Mouse (Mus musculus) cerebellum, postnatal 36 days (tissue): ENCODE data around the gene Slc50a1.
A peak's percentile ranks its signal among the peaks of the same experiment; 100 is the strongest.

Experiments used
- DNase-seq, 2 experiments: peaks; one replicate each; pipeline ENCODE4 v3.0.0; 2021 to 2022; ENCODE audit warnings: mixed read lengths in 2 of 2

Slc50a1 gene

GRCm38 (mm10) chr3:89293247-89293918, 23.0 kb upstream of the Slc50a1 start:
- no peak for DNase-seq

GRCm38 (mm10) chr3:89292303-89292702, 21.9 kb upstream of the Slc50a1 start:
- no peak for DNase-seq

DNA sequence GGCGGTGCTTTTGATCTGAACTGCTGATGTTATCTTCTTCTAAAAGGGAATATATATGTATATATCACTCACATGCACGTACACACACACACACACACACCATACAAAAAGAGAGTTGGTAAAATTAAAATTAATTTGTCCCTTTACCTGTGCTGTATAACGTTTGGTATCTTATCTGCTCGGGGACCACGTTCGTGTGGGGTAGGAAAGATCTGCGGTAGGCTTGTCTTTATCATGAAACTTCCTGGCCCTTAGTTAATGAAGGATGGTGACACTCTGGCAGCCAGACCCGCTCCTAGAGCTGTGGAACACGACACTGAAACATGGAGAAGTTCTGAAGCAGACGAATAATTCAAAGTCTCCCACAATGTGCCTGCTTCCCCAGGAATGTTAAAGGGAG, 21.5 kb upstream of the Slc50a1 start:
- DNase-seq = no peak

DNA sequence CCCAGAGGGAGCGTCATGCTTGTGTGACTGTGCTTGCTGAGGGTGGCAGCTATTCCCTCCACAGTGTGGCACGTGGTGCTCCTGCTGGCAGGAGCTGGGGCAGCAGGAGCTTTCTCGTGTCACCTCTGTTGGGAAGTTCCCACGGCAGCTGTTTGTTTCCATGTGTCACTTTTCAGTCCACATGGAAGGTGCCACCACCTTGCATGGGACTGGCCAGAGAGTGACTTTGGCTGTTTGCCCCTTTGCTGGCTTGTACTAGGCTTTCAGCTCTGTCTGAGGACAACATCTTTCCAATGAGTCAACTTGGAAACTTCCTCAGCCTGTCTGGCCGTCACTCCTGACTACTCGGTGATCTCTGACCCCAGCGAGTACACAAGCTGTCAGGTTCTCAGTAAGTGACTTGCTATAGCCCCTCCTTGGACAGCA, 18.1 kb upstream of the Slc50a1 start:
- DNase-seq = no peak

GRCm38 (mm10) chr3:89287286-89287685, 16.9 kb upstream of the Slc50a1 start:
- DNase-seq = no peak

DNA sequence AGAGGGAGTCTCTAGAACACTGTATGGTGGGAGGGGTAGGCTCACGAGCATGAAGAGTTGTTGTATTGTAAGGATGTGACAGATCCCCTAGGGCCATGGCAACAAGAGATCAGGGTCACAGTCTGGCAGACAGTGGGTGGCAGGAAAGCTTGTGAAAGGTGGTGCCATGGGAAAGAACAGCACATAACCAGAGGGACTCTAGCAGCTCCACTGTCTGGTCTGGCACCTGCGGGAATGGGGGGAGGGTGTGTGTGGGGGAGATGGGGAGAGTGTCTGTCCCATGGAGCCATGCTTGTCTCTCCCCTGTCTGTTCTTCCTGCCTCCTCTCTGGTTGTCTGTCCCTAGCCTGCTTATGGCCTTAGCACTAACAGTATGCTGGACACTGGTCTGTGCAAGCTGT, 15.2 kb upstream of the Slc50a1 start:
- DNase-seq = no peak

DNA sequence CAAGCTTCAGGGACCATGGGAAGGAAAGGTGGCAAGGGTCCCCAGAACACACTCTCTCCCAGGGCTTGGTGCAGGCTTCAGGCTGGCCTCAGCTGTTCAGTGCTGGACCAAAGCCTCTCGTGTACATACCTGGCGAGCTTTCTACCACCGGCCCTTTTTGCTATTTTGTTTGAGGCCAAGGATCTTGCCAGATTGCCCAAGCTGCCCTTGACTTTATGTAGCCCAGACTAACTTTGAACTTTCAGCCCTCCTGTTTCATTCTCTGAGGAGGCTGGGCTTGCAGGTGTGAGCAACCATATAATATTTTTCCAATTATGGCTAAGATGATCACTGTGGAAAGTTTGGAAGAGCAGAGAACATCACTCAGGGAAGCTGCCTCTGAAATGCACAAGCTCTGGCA, 13.9 kb upstream of the Slc50a1 start:
- no peak for DNase-seq

- no peak for DNase-seq
Observed at GRCm38 (mm10) chr3:89282291-89282643, 11.9 kb upstream of the Slc50a1 start.

DNA sequence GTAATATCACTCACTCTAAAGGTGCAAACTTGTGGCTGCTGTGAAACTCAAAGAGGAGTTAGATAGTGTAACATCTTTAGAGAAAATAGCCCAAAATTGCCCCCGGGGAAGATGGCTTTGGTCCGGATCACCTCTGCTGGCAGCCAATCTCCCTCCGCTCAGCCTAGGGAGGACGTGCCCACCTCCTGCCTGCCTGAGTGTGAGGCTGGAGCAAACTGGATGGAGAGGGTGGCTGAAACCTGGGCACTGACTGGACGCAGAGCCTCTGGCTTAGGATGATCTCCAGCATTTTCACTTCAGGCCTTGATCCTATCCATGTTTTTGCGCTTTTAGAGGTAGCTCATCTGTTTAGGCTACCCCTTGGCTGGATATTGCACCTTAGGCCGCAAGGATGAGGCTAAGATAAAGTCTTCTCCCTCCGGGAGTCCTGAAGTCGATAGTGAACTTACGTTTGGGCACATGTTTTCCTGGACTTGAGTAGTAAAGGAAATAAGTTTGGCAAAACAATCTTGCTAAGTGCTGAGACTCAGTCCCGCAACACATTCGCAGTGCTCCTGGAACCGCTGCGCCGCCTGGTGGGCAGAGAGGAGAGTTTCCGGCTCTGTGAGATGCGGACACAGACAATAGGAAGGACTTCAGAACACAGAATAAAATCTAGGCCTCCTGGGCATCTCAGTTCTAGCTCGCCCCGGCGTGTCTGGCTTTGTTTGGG, 11.4 kb upstream of the Slc50a1 start:
- peak; percentile 88 to 89 for DNase-seq

GRCm38 (mm10) chr3:89280606-89281511, 10.5 kb upstream of the Slc50a1 start, which contains the start of gene Efna1:
Gene Efna1, minus strand, starts transcription at chr3:89281142.
- DNase-seq = peak; percentile 37 to 44

DNA sequence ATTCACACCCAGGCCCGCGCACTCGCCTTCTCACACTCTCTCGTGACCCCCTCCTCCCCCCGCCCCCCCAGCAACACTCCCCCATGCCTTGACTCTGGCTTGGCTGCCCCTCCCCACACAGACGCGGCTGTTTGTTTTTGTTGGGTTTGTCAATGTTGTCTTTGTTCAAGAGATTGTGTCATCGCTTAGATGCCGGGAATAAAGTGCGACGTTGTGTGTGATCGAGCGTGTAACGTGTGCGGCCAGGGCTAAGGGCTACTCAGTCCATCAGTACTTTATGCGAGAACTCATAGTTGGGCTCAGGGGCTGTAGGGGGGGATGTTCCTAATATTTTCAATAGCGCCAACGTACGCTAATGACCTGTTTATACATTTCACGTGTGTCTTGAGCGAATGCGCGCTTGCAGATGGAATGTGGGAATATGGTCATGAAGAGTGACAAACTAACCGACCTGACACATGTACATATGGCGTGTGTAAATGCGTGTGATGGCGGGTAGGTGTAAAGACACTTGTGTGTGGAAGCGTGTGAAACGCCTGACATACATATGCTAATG, 9.8 kb upstream of the Slc50a1 start:
- DNase-seq = peak; percentile 16 to 35

DNA sequence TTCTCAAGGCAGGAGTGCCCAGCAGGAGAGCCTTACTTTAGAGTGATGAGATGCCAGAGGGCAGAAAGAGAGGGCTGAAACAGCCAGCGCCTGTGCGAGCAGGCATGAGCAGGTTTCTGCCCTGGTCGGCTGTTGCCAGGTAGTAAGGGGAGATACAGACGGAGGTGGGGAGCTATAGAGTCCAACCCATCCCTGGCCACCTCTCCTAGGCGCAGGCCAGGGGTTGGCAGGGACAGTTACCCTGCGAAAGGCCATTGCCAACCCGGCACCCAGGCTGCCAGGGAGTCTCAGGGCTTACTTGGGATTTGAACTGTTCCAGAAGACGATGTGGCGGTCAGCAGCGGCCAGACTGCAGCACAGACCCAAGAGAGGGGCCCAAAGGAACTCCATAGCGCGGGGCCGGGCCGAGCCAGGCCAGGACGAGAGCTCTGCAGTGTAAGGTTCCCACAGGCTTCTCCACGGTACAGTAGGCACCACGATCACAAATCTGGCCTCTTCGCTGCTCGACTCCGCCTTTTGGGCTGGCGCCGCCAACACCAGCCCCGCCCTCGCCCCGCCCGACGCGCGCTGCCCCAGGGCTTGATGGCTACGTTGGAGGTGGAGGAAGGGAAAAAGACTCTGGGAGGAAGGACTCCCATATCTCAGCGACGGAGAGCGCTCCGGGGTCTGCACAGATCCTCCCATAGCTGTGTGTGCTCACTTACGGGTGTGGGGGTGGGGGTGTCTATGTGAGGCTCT, 9.0 kb upstream of the Slc50a1 start:
- peak; percentile 86 to 88 for DNase-seq

GRCm38 (mm10) chr3:89278643-89279042, 8.3 kb upstream of the Slc50a1 start:
- no peak for DNase-seq

DNA sequence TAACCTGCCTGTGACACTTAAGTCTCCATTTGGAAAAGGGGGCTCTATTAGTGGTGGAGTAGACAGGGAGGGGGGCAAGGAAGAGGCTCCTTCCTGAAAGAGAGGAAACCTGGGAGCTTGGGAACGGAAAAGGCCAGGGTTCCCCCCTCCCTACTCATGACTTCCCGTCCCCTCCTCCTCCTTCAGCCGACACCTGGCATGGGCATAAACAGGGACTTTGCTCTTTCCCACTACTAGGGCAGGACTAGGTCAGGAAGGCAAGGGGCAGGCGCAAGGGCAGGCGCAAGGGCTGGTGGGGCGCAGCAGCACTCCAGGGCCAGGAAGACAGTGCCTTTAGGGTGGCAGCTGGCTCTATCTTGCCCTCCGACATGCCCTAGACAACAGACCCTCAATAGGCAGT, 7.7 kb upstream of the Slc50a1 start:
- peak in 1 of 2 experiments; percentile 17 for DNase-seq

DNA sequence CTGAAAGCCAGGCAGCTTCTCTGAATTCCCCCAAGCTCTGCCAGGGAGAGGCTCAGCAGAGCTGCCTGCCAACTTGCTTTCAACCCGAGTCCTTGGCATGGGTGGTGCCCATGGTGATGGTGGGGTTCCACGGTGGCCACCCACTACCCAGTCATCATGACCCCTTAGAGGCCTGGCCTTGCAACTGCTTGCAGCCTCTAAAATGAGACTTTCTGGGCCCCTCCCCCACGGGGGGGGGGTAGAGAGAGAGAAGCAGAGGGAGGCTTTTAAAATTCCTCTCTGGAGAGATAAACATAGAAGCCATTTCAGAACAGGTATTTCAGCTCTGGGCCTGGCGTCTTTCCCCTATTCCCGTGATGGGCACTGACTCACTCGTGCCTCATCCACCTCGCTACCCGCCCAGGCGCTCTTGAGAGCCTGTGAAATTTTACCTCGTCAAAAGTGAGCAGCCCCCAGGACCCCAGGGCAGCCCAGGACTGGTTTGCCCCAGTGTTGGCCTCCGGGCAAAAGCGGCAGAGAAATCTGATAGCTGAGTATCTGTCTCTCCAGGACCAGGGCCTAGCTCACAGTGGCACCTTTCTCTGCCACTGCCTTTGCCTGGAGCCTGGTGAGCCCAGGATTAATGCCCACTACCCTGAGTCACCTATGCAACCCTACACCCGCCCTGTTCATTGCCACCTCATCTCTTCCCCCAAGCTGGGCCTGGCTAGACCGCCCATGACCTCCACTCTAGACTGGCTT, 7.1 kb upstream of the Slc50a1 start:
- DNase-seq = peak; percentile 19 to 20

DNA sequence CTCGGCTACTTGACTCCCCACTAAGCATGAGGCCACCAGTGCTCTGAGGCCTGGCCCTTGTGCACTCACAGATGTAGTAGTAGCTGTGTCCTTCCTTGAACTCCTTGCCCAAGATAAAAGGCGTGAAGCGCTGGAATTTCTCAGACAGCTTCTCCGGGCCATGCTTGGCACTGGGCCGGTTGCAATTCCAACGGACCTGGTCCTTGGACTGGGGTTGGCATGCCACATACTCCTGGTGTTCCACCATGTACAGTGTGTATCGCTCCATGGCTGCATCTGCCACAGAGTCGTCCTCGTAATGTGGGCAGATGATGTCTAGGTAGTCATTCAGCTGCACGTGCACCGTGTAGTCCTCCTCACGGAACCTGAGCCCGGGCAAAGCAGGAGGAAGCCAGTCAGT, 5.7 kb upstream of the Slc50a1 start:
- DNase-seq = no peak

GRCm38 (mm10) chr3:89271760-89272159, 1.4 kb upstream of the Slc50a1 start:
- DNase-seq = peak; percentile 36 to 37

DNA sequence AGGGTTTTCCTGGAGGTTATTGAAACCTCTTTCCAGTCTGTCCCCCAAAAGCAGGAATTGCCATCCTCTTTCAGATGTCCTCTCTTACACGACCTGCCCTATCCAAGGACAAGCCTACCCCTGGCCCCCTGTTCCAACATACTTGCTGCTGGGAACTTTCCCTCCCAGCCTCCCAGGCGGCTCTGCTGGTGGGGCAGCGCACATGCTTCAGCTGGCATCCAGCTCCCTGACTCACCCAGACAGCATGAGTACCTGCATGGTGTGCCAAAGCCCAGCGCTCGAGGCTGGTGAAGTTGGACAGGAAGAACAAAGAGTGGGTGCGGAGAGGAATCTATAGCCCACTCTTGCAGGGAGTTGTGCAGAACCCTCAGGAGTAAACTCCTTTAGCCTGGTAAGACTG, 521 bp upstream of the Slc50a1 start:
- peak; percentile 58 to 66 for DNase-seq

DNA sequence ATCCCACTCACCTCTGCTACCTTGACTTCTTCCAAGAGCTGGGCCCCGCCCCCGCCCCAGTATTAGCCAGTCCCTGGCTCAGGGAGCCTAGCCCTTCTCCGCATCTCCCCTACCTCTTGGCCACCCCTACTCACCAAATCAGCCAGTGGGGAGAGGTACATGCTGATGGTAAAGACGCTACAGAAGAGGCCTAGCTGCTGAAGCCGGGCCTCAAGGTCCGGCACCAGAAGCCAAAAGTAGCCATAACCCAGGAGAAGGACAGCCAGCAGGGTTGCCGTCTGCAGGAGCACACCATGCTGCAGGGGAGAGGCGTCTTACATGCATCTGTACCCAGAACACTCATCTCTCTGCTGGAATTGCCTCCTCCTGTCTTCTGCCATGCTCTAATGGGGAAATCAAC, 1.5 kb downstream of the Slc50a1 start:
- DNase-seq = no peak

- DNase-seq = peak; percentile 75 to 79
Observed at GRCm38 (mm10) chr3:89266439-89266893, 3.9 kb downstream of the Slc50a1 start.

GRCm38 (mm10) chr3:89262417-89262816, 8.0 kb downstream of the Slc50a1 start:
- no peak for DNase-seq

GRCm38 (mm10) chr3:89260211-89260610, 10.2 kb downstream of the Slc50a1 start:
- DNase-seq = no peak
